Mouse (Mus musculus) forebrain, embryonic 16.5 days (tissue): ENCODE measurements around the gene Cwc25. TPM values are rescaled to one million over a fixed set of nuclear protein-coding genes. Genes with fewer than 3 reads are reported as not detected.

Experiments
- ATAC-seq: fragments of 200-750 bp; cut with Nextera tagmentation; 2 replicates; pipeline ENCODE4 v1.8.0; 2017; ENCODE audit warnings: mild to moderate bottlenecking, moderate library complexity
- H3K27ac ChIP-seq: fragments of 300-500 bp; sonication (generic); 2 replicates; pipeline ENCODE4 v1.5.1; 2014; ENCODE audit warnings: low read length, control low read depth
- H3K27me3 ChIP-seq: fragments of 300-500 bp; sonication (generic); replicated peaks from 2 replicates; pipeline ENCODE4 v1.6.1; 2014; ENCODE audit warnings: low read length; ENCODE audit not compliant: control insufficient read depth, insufficient read depth
- H3K36me3 ChIP-seq: fragments of 300-500 bp; sonication (generic); 2 replicates; pipeline ENCODE4 v1.6.1; 2014; ENCODE audit not compliant: control insufficient read depth, insufficient read depth
- H3K4me1 ChIP-seq: fragments of 300-500 bp; sonication (generic); replicated peaks from 2 replicates; pipeline ENCODE4 v1.6.1; 2014; ENCODE audit warnings: low read length; ENCODE audit not compliant: control insufficient read depth, insufficient read depth
- H3K4me2 ChIP-seq: fragments of 300-500 bp; sonication (generic); 2 replicates; pipeline ENCODE4 v1.6.1; 2014; ENCODE audit warnings: mild to moderate bottlenecking, low read length, control low read depth
- H3K4me3 ChIP-seq: fragments of 300-500 bp; sonication (generic); replicated peaks from 2 replicates; pipeline ENCODE4 v1.5.1; 2014; ENCODE audit warnings: mild to moderate bottlenecking, low read length, control low read depth
- H3K9ac ChIP-seq: fragments of 300-500 bp; sonication (generic); replicated peaks from 2 replicates; pipeline ENCODE4 v1.6.1; 2014; ENCODE audit warnings: low read depth, low read length, control low read depth
- H3K9me3 ChIP-seq: fragments of 300-500 bp; sonication (generic); 2 replicates; pipeline ENCODE4 v1.6.1; 2016; ENCODE audit warnings: low read length; ENCODE audit not compliant: control insufficient read depth
- WGBS: fragments of 180-500 bp; shearing (Covaris S2); extraction: QIAGEN DNeasy Blood & Tissue Kit; methylation state at CpG from one replicate; pipeline ENCODE4 v1.1.7; 2014; 5-methylcytosine and 5-hydroxymethylcytosine counted together
- polyA plus RNA-seq: library from polyadenylated mRNA; unstranded; fragments of >200 nt; fragmentation: Nextera tagmentation; extraction: Ambion mirVana; gene quantifications from 2 replicates; pipeline ENCODE4 v1.2.1, GENCODE M21; 2015

The Cwc25 gene
- polyA plus RNA-seq, 1 experiment from 2014 or later: 19.5 TPM

GRCm38 (mm10) chr11:97779968-97780701 lies 13.8 kb upstream of the Cwc25 start:
- WGBS: 85% methylated on average over 2 of the region's 2 CpGs
- ATAC-seq: no peak
- peaks cover 32% of the 10 kb centered on the region for H3K36me3 ChIP-seq
- H3K27me3 ChIP-seq: no peaks in the 10 kb centered on the region
- no peak overlapping the region for H3K27ac ChIP-seq
- H3K9ac ChIP-seq: no peak overlapping the region
- H3K4me2 ChIP-seq: no peak overlapping the region
- no peak overlapping the region for H3K4me3 ChIP-seq
- no peaks in the 10 kb centered on the region for H3K9me3 ChIP-seq
- peaks cover 24% of the 10 kb centered on the region for H3K4me1 ChIP-seq

GRCm38 (mm10) chr11:97778918-97779317 lies 12.6 kb upstream of the Cwc25 start:
- no peak overlapping the region for H3K4me3 ChIP-seq
- H3K4me2 ChIP-seq: no peak overlapping the region
- ATAC-seq: no peak
- no peaks in the 10 kb centered on the region for H3K27me3 ChIP-seq
- no peaks in the 10 kb centered on the region for H3K9me3 ChIP-seq
- peaks cover 32% of the 10 kb centered on the region for H3K36me3 ChIP-seq
- H3K4me1 ChIP-seq: peaks cover 24% of the 10 kb centered on the region
- no peak overlapping the region for H3K9ac ChIP-seq
- 97% methylated on average over 1 of the region's 1 CpGs for WGBS
- no peak overlapping the region for H3K27ac ChIP-seq

GRCm38 (mm10) chr11:97777129-97777529 lies 10.8 kb upstream of the Cwc25 start:
- H3K4me1 ChIP-seq: peaks cover 18% of the 10 kb centered on the region
- H3K4me2 ChIP-seq: no peak overlapping the region
- no peaks in the 10 kb centered on the region for H3K27me3 ChIP-seq
- H3K9me3 ChIP-seq: no peaks in the 10 kb centered on the region
- no peak overlapping the region for H3K4me3 ChIP-seq
- WGBS: 46% methylated on average over 2 of the region's 2 CpGs
- H3K9ac ChIP-seq: no peak overlapping the region
- ATAC-seq: no peak
- H3K27ac ChIP-seq: no peak overlapping the region
- H3K36me3 ChIP-seq: peaks cover 32% of the 10 kb centered on the region

- no peaks in the 10 kb centered on the region for H3K9me3 ChIP-seq
- no peak overlapping the region for H3K9ac ChIP-seq
- ATAC-seq: no peak
- peaks cover 32% of the 10 kb centered on the region for H3K36me3 ChIP-seq
- 58% methylated on average over 5 of the region's 5 CpGs for WGBS
- no peak overlapping the region for H3K4me3 ChIP-seq
- H3K27ac ChIP-seq: no peak overlapping the region
- peaks cover 18% of the 10 kb centered on the region for H3K4me1 ChIP-seq
- H3K4me2 ChIP-seq: no peak overlapping the region
- H3K27me3 ChIP-seq: no peaks in the 10 kb centered on the region
Measured at GRCm38 (mm10) chr11:97776497-97777128, 10.3 kb upstream of the Cwc25 start.

- Histone ChIP-seq H3K27me3 (no peaks in the 10 kb centered on the region), H3K9ac (no peak within 1 kb of the TSS), H3K4me1 (peaks cover 12% of the 10 kb centered on the region), H3K27ac (no peak within 1 kb of the TSS), H3K36me3 (peaks cover 32% of the 10 kb centered on the region), H3K9me3 (no peaks in the 10 kb centered on the region), H3K4me2 (no peak within 1 kb of the TSS), H3K4me3 (no peak within 1 kb of the TSS)
- 39% methylated on average over 17 of the region's 17 CpGs for WGBS
- ATAC-seq: no peak
Measured at GRCm38 (mm10) chr11:97775808-97776496, 9.6 kb upstream of the Cwc25 start, which contains the start of gene 1700001P01Rik. Gene 1700001P01Rik (minus strand): TSS chr11:97775918.

- H3K4me1 ChIP-seq: peaks cover 5% of the 10 kb centered on the region
- H3K4me2 ChIP-seq: no peak overlapping the region
- no peak overlapping the region for H3K27ac ChIP-seq
- H3K9ac ChIP-seq: no peak overlapping the region
- no peak for ATAC-seq
- no peaks in the 10 kb centered on the region for H3K27me3 ChIP-seq
- peaks cover 28% of the 10 kb centered on the region for H3K36me3 ChIP-seq
- H3K9me3 ChIP-seq: no peaks in the 10 kb centered on the region
- 75% methylated on average over 13 of the region's 13 CpGs for WGBS
- no peak overlapping the region for H3K4me3 ChIP-seq
Measured at GRCm38 (mm10) chr11:97775186-97775585, 8.8 kb upstream of the Cwc25 start.

- H3K27me3 ChIP-seq: no peaks in the 10 kb centered on the region
- 84% methylated on average over 14 of the region's 14 CpGs for WGBS
- no peak for ATAC-seq
- no peak overlapping the region for H3K9ac ChIP-seq
- H3K4me3 ChIP-seq: no peak overlapping the region
- no peaks in the 10 kb centered on the region for H3K36me3 ChIP-seq
- no peaks in the 10 kb centered on the region for H3K9me3 ChIP-seq
- H3K4me1 ChIP-seq: no peaks in the 10 kb centered on the region; the same call in 1 of the 2 replicates
- no peak overlapping the region for H3K27ac ChIP-seq
- no peak overlapping the region for H3K4me2 ChIP-seq
Measured at GRCm38 (mm10) chr11:97771410-97771809, 5.1 kb upstream of the Cwc25 start.

- Histone ChIP-seq H3K9ac (no peak overlapping the region), H3K4me3 (no peak overlapping the region), H3K4me2 (no peak overlapping the region), H3K4me1 (peaks cover 12% of the 10 kb centered on the region), H3K9me3 (no peaks in the 10 kb centered on the region), H3K27ac (no peak overlapping the region), H3K27me3 (no peaks in the 10 kb centered on the region), H3K36me3 (no peaks in the 10 kb centered on the region)
- no peak for ATAC-seq
- WGBS: 50% methylated on average over 2 of the region's 2 CpGs
Measured at GRCm38 (mm10) chr11:97769704-97770103, 3.3 kb upstream of the Cwc25 start.

- Histone ChIP-seq H3K27ac (no peak overlapping the region), H3K27me3 (no peaks in the 10 kb centered on the region), H3K9ac (no peak overlapping the region), H3K36me3 (peaks cover 13% of the 10 kb centered on the region; the same call in 1 of the 2 replicates), H3K4me2 (no peak overlapping the region), H3K4me1 (peaks cover 12% of the 10 kb centered on the region), H3K9me3 (no peaks in the 10 kb centered on the region), H3K4me3 (no peak overlapping the region)
- no peak for ATAC-seq
Measured at GRCm38 (mm10) chr11:97761638-97762037, 4.7 kb downstream of the Cwc25 start.
